Mouse (Mus musculus) ES-E14 (cell line): Measurements from ENCODE around the gene Slc25a48. TPM values are rescaled to one million over a fixed set of nuclear protein-coding genes. Genes with fewer than 3 reads are reported as not detected.

ENCODE experiments used
- DNase-seq: peaks from one replicate; pipeline ENCODE4 v3.0.0-alpha.2; 2013; ENCODE audit warnings: low read depth, low spot score
- H3K27ac ChIP-seq: 2 replicates; pipeline ENCODE4 v1.5.1; 2012; ENCODE audit warnings: low read depth, mild to moderate bottlenecking, low read length, moderate library complexity, mixed read lengths; ENCODE audit not compliant: poor library complexity, insufficient read depth, severe bottlenecking
- H3K36me3 ChIP-seq: 2 replicates; pipeline ENCODE4 v1.6.1; 2012; ENCODE audit warnings: mild to moderate bottlenecking, low read length, moderate library complexity, mixed read lengths; ENCODE audit not compliant: control insufficient read depth, poor library complexity, insufficient read depth, severe bottlenecking
- H3K4me1 ChIP-seq, 2 experiments: fragments of 150-350 bp in 1 of 2; sonication (generic) in 1 of 2; 2 replicates each; pipeline ENCODE4 v1.6.1; 2012; ENCODE audit warnings: low read length in 2 of 2, mild to moderate bottlenecking in 1 of 2, mixed read lengths in 1 of 2; ENCODE audit not compliant: control insufficient read depth in 2 of 2, insufficient read depth in 2 of 2, poor library complexity in 1 of 2
- H3K4me3 ChIP-seq, 2 experiments: fragments of 150-350 bp in 1 of 2; sonication (generic) in 1 of 2; 2 replicates each; pipeline ENCODE4 v1.5.1; 2012; ENCODE audit warnings: low read length in 2 of 2, low read depth in 1 of 2, mild to moderate bottlenecking in 1 of 2, mixed read lengths in 1 of 2; ENCODE audit not compliant: insufficient read depth in 1 of 2, poor library complexity in 1 of 2, severe bottlenecking in 1 of 2
- H3K9ac ChIP-seq: 2 replicates; pipeline ENCODE4 v1.6.1; 2012; ENCODE audit warnings: low read depth, mild to moderate bottlenecking, low read length, mixed read lengths; ENCODE audit not compliant: poor library complexity, insufficient read depth, severe bottlenecking
- H3K9me3 ChIP-seq: fragments of 150-350 bp; sonication (generic); 2 replicates; pipeline ENCODE4 v1.6.1; 2012; ENCODE audit warnings: low read depth, mild to moderate bottlenecking, low read length; ENCODE audit not compliant: control insufficient read depth, insufficient read depth
- CHD2 ChIP-seq: IDR thresholded peaks from 2 replicates; pipeline ENCODE4 v1.6.1; 2014; ENCODE audit warnings: mild to moderate bottlenecking, low read depth, low read length, inconsistent platforms
- HCFC1 ChIP-seq: IDR thresholded peaks from 2 replicates; pipeline ENCODE4 v1.6.1; 2012; ENCODE audit warnings: low read length, inconsistent platforms, borderline replicate concordance; ENCODE audit not compliant: insufficient read depth
- MAFK ChIP-seq: IDR thresholded peaks from 2 replicates; pipeline ENCODE4 v1.6.1; 2014; ENCODE audit warnings: mild to moderate bottlenecking, low read depth, low read length, inconsistent platforms; ENCODE audit not compliant: insufficient read depth
- ZC3H11A ChIP-seq: IDR thresholded peaks from 2 replicates; pipeline ENCODE4 v1.6.1; 2012; ENCODE audit warnings: low read depth, mild to moderate bottlenecking, inconsistent platforms, low read length, borderline replicate concordance
- ZNF384 ChIP-seq: IDR thresholded peaks from 2 replicates; pipeline ENCODE4 v1.6.1; 2012; ENCODE audit warnings: low read depth, low read length, inconsistent platforms
- in situ Hi-C, 2 experiments: fragments of 600-800 bp; cut with MboI; formaldehyde crosslinking; loops; one replicate each; pipeline ENCODE4 v1.15.1; 2025; ENCODE audit warnings: low sequenced_read_pairs in 2 of 2, inconsistent platforms in 1 of 2; ENCODE audit not compliant: unreplicated experiment in 2 of 2
- total RNA-seq: library from RNA; depleted of rRNA; stranded (reverse); fragments of 300-350 nt; gene quantifications from 2 replicates; pipeline ENCODE4 v1.2.3, GENCODE M21; 2012; rRNA removed

The Slc25a48 gene
- total RNA-seq, 1 experiment: 0.49 TPM

GRCm38 (mm10) chr13:56516816-56517215, 78.7 kb downstream of the Slc25a48 start:
- Histone ChIP-seq H3K36me3 (no peaks in the 10 kb centered on the region), H3K4me3 (no peak overlapping the region), H3K9me3 (no peaks in the 10 kb centered on the region), H3K4me1 (no peaks in the 10 kb centered on the region), H3K9ac (no peak overlapping the region), H3K27ac (no peak overlapping the region)
- in situ Hi-C loops: no loop called here
- no peak for DNase-seq
- TF ChIP-seq ZC3H11A: no peak
- TF ChIP-seq CHD2: no peak
- TF ChIP-seq ZNF384: no peak

DNA sequence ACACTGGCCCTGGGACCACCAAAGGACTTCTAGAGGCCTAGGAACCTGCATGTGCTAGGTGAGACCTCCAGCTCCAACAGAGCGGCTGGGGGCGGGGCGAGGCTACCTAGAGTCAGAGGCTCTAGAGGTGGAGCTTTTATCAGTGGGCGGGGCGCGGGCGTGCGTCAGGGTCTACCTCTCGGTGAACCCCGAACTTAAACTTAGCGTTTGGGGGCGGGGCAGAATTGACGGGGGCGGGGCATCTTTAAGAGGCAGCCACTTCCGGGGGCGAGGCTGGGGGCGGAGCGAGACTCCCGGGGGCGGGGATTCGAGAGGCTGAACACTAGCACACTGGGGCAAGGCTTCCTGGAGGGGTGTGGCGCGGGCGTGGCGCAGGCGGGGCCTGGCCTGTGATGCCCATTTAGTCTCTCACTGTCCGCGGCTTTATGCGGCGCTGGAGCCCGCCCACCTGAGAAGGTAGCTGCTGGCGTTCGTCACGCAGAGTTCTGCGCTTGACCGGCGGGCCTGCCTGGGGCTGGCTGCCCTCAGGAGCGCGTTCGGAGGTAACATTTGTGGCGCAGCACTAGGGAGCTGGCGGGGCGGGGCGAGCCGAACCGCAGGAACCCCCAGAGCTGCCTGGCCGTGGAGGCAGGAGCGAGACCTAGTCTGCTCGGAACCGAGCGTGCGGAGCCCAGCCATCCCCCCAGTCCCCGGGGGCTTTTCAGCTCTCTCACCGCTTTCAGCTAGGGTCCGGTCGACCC, 84.1 kb downstream of the Slc25a48 start, which contains the start of gene Fbxl21:
Fbxl21 (plus strand) TSS at position 392 of the 740 bp plus-strand sequence.
- Histone ChIP-seq H3K9ac (peak within 1 kb of the TSS; percentile 27), H3K27ac (no peak within 1 kb of the TSS), H3K4me1 (no peaks in the 10 kb centered on the region; a peak in 1 of 4 replicates), H3K4me3 (peak within 1 kb of the TSS; percentile 60 to 79), H3K9me3 (no peaks in the 10 kb centered on the region), H3K36me3 (no peaks in the 10 kb centered on the region)
- no peak for TF ChIP-seq CHD2
- TF ChIP-seq ZNF384: no peak
- no peak for TF ChIP-seq HCFC1
- no peak for TF ChIP-seq MAFK
- TF ChIP-seq ZC3H11A: no peak
- peak; percentile 76 for DNase-seq
- in situ Hi-C loops: no loop called here

DNA sequence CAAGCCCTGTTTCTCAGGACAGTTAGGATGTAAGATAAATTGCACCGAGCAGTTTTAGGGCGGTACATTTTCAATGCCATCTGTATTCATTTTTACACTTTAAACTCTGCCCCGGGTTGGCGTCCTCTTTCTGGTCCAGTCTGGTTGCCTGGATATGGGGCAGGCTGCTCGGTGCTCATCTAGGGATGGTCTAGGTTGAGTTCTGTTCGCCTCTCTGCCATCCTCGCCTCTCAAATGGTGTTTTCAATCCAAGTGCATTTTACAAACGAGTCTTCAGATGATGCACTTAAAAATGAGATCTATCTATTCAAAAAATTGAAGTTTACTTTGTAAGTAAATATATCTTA, 84.6 kb downstream of the Slc25a48 start:
- in situ Hi-C loops: no loop called here
- TF ChIP-seq ZC3H11A: no peak
- no peak for TF ChIP-seq CHD2
- TF ChIP-seq MAFK: no peak
- no peak for TF ChIP-seq HCFC1
- TF ChIP-seq ZNF384: no peak
- H3K27ac ChIP-seq: no peak overlapping the region

More for the DNA sequence above, 84.6 kb downstream of the Slc25a48 start:
- no peaks in the 10 kb centered on the region for H3K36me3 ChIP-seq
- H3K4me1 ChIP-seq: no peaks in the 10 kb centered on the region; a peak in 1 of 4 replicates
- DNase-seq: no peak
- H3K4me3 ChIP-seq: peak overlapping the region; percentile 60 to 79
- H3K9me3 ChIP-seq: no peaks in the 10 kb centered on the region
- H3K9ac ChIP-seq: peak overlapping the region; percentile 27

Other genes starting within 250 kb of the Slc25a48 start
- 0.45 and 0.48 TPM in 2 replicates for gene Neurog1, start 186.2 kb upstream of the Slc25a48 start, total RNA-seq
- gene Cxcl14, start 141.8 kb upstream of the Slc25a48 start, total RNA-seq: 2.6 and 2.8 TPM in 2 replicates
- not detected in 2 replicates for gene Gm3045, start 11.8 kb upstream of the Slc25a48 start, total RNA-seq
- gene Il9, start 43.9 kb downstream of the Slc25a48 start, total RNA-seq: not detected in 2 replicates
- 0.58 and 1.2 TPM in 2 replicates for gene Fbxl21, start 84.1 kb downstream of the Slc25a48 start, total RNA-seq
- not detected in 2 replicates for gene Lect2, start 110.1 kb downstream of the Slc25a48 start, total RNA-seq
- gene Tgfbi, start 171.2 kb downstream of the Slc25a48 start, total RNA-seq: 16.6 and 37.4 TPM in 2 replicates